Mouse (Mus musculus) kidney, postnatal 0 days (tissue): ENCODE data around the gene Igf2r. TPM values are rescaled to one million over a fixed set of nuclear protein-coding genes. Genes with fewer than 3 reads are reported as not detected.

ENCODE experiments used
- ATAC-seq: fragments of 200-750 bp; cut with Nextera tagmentation; replicated peaks from 2 replicates; pipeline ENCODE4 v1.8.0; 2017; ENCODE audit warnings: low read depth, moderate number of reproducible peaks, moderate TSS enrichment, moderate library complexity; ENCODE audit not compliant: low FRiP score
- DNase-seq: peaks from one replicate; pipeline ENCODE4 v3.0.0-alpha.2; 2016; ENCODE audit warnings: low spot score
- H3K27ac ChIP-seq: fragments of 300-500 bp; sonication (generic); 2 replicates; pipeline ENCODE4 v1.5.1; 2014; ENCODE audit warnings: mild to moderate bottlenecking
- H3K27me3 ChIP-seq: fragments of 300-500 bp; sonication (generic); 2 replicates; pipeline ENCODE4 v1.6.1; 2014; ENCODE audit warnings: low read length, mixed read lengths; ENCODE audit not compliant: insufficient read depth
- H3K36me3 ChIP-seq: fragments of 300-500 bp; sonication (generic); 2 replicates; pipeline ENCODE4 v1.6.1; 2014; ENCODE audit warnings: low read length, mixed read lengths; ENCODE audit not compliant: insufficient read depth
- H3K4me1 ChIP-seq: fragments of 300-500 bp; sonication (generic); replicated peaks from 2 replicates; pipeline ENCODE4 v1.6.1; 2014; ENCODE audit warnings: antibody characterized with exemption, low read length, mixed read lengths; ENCODE audit not compliant: insufficient read depth
- H3K4me2 ChIP-seq: fragments of 300-500 bp; sonication (generic); 2 replicates; pipeline ENCODE4 v1.6.1; 2014; ENCODE audit warnings: mild to moderate bottlenecking, low read length, moderate library complexity, mixed read lengths
- H3K4me3 ChIP-seq: fragments of 300-500 bp; sonication (generic); replicated peaks from 2 replicates; pipeline ENCODE4 v1.5.1; 2014; ENCODE audit warnings: low read depth, low read length
- H3K9ac ChIP-seq: fragments of 300-500 bp; sonication (generic); 2 replicates; pipeline ENCODE4 v1.6.1; 2014; ENCODE audit warnings: low read depth, low read length
- H3K9me3 ChIP-seq: fragments of 300-500 bp; sonication (generic); replicated peaks from 2 replicates; pipeline ENCODE4 v1.6.1; 2016; ENCODE audit warnings: low read length, inconsistent platforms, mixed read lengths
- CTCF ChIP-seq: IDR thresholded peaks from 2 replicates; pipeline ENCODE4 v1.5.1; 2016; ENCODE audit warnings: antibody characterized with exemption, low read depth, mild to moderate bottlenecking, moderate library complexity
- WGBS: fragments of 180-500 bp; shearing (Covaris S2); extraction: QIAGEN DNeasy Blood & Tissue Kit; methylation state at CpG from one replicate; pipeline ENCODE4 v1.1.7; 2014; 5-methylcytosine and 5-hydroxymethylcytosine counted together
- polyA plus RNA-seq: library from polyadenylated mRNA; unstranded; fragments of >200 nt; fragmentation: Nextera tagmentation; extraction: Ambion mirVana; gene quantifications from 2 replicates; pipeline ENCODE4 v1.2.1, GENCODE M21; 2015

Igf2r gene
- polyA plus RNA-seq, 1 experiment from 2014 or later: 16.1 TPM

- H3K36me3 ChIP-seq: peaks cover 10% of the 10 kb centered on the region; the same call in 1 of the 2 replicates
- H3K27me3 ChIP-seq: no peaks in the 10 kb centered on the region
- no peak for TF ChIP-seq CTCF
- no peak overlapping the region for H3K9ac ChIP-seq
- H3K4me2 ChIP-seq: peak overlapping the region; percentile 39
- ATAC-seq (0 out of 2 replicates have a peak, but pooled peaks have one; percentile 49), DNase-seq (peak; percentile 87)
- WGBS: 16% methylated on average over 12 of the region's 12 CpGs
- H3K27ac ChIP-seq: peak overlapping the region; percentile 73
- H3K9me3 ChIP-seq: no peaks in the 10 kb centered on the region
- H3K4me1 ChIP-seq: peaks cover 18% of the 10 kb centered on the region
- H3K4me3 ChIP-seq: no peak overlapping the region
Measured at GRCm38 (mm10) chr17:12734205-12734857, 35.1 kb downstream of the Igf2r start.

- H3K4me2 ChIP-seq: no peak overlapping the region
- H3K9me3 ChIP-seq: no peaks in the 10 kb centered on the region
- H3K4me1 ChIP-seq: peaks cover 16% of the 10 kb centered on the region
- H3K27me3 ChIP-seq: no peaks in the 10 kb centered on the region
- H3K27ac ChIP-seq: no peak overlapping the region
- 87% methylated on average over 6 of the region's 6 CpGs for WGBS
- TF ChIP-seq CTCF: no peak
- no peak for ATAC-seq
- H3K36me3 ChIP-seq: peaks cover 8% of the 10 kb centered on the region; the same call in 1 of the 2 replicates
- no peak for DNase-seq
- no peak overlapping the region for H3K9ac ChIP-seq
- no peak overlapping the region for H3K4me3 ChIP-seq
Measured at GRCm38 (mm10) chr17:12733128-12733527, 36.3 kb downstream of the Igf2r start.

- Histone ChIP-seq H3K27me3 (no peaks in the 10 kb centered on the region), H3K4me1 (peaks cover 9% of the 10 kb centered on the region), H3K9me3 (no peaks in the 10 kb centered on the region), H3K4me3 (no peak overlapping the region), H3K27ac (no peak overlapping the region), H3K4me2 (no peak overlapping the region), H3K9ac (no peak overlapping the region), H3K36me3 (peaks cover 13% of the 10 kb centered on the region; the same call in 1 of the 2 replicates)
- no peak for TF ChIP-seq CTCF
- 57% methylated on average over 1 of the region's 1 CpGs for WGBS
- no peak for DNase-seq
- no peak for ATAC-seq
Measured at GRCm38 (mm10) chr17:12728536-12728935, 40.9 kb downstream of the Igf2r start.

- no peak for ATAC-seq
- H3K36me3 ChIP-seq: peaks cover 13% of the 10 kb centered on the region; the same call in 1 of the 2 replicates
- TF ChIP-seq CTCF: no peak
- no peak overlapping the region for H3K27ac ChIP-seq
- DNase-seq: no peak
- H3K4me2 ChIP-seq: no peak overlapping the region
- no peak overlapping the region for H3K9ac ChIP-seq
- H3K27me3 ChIP-seq: no peaks in the 10 kb centered on the region
- H3K9me3 ChIP-seq: no peaks in the 10 kb centered on the region
- H3K4me1 ChIP-seq: peaks cover 11% of the 10 kb centered on the region
- 77% methylated on average over 3 of the region's 3 CpGs for WGBS
- no peak overlapping the region for H3K4me3 ChIP-seq
Measured at GRCm38 (mm10) chr17:12727748-12728147, 41.7 kb downstream of the Igf2r start.

GRCm38 (mm10) chr17:12725871-12726270, 43.6 kb downstream of the Igf2r start:
- Histone ChIP-seq H3K9me3 (no peaks in the 10 kb centered on the region), H3K4me1 (peaks cover 14% of the 10 kb centered on the region), H3K9ac (no peak overlapping the region), H3K4me3 (no peak overlapping the region), H3K36me3 (peaks cover 8% of the 10 kb centered on the region; the same call in 1 of the 2 replicates), H3K27ac (peak overlapping the region; percentile 82), H3K4me2 (no peak overlapping the region), H3K27me3 (no peaks in the 10 kb centered on the region)
- WGBS: 17% methylated on average over 4 of the region's 4 CpGs
- DNase-seq (peak; percentile 75), ATAC-seq (no peak)
- TF ChIP-seq CTCF: no peak

- WGBS: 23% methylated on average over 6 of the region's 6 CpGs
- TF ChIP-seq CTCF: no peak
- no peaks in the 10 kb centered on the region for H3K9me3 ChIP-seq
- no peak overlapping the region for H3K4me3 ChIP-seq
- H3K4me1 ChIP-seq: peaks cover 14% of the 10 kb centered on the region
- DNase-seq: peak; percentile 84
- peak; percentile 15; the same call in 1 of the 2 replicates for ATAC-seq
- no peak overlapping the region for H3K4me2 ChIP-seq
- H3K27me3 ChIP-seq: no peaks in the 10 kb centered on the region
- H3K27ac ChIP-seq: peak overlapping the region; percentile 82
- H3K36me3 ChIP-seq: peaks cover 13% of the 10 kb centered on the region; the same call in 1 of the 2 replicates
- no peak overlapping the region for H3K9ac ChIP-seq
Measured at GRCm38 (mm10) chr17:12724767-12725744, 44.4 kb downstream of the Igf2r start.
